Mouse (Mus musculus) forebrain, embryonic 15.5 days (tissue): ENCODE measurements around the gene Gm49342. TPM values are rescaled to one million over a fixed set of nuclear protein-coding genes. Genes with fewer than 3 reads are reported as not detected.
"Not testable (repeated sequence)": the region's sequence is repeated elsewhere in the genome, so short reads cannot be mapped to it uniquely, and the experiment has no call there.

Experiments used
- ATAC-seq: fragments of 200-750 bp; cut with Nextera tagmentation; replicated peaks from 2 replicates; pipeline ENCODE4 v1.8.0; 2017; ENCODE audit warnings: mild to moderate bottlenecking, moderate TSS enrichment, moderate library complexity
- H3K27ac ChIP-seq: fragments of 300-500 bp; sonication (generic); replicated peaks from 2 replicates; pipeline ENCODE4 v1.5.1; 2015; ENCODE audit warnings: mild to moderate bottlenecking, inconsistent platforms
- H3K27me3 ChIP-seq: fragments of 300-500 bp; sonication (generic); 2 replicates; pipeline ENCODE4 v1.6.1; 2015; ENCODE audit warnings: inconsistent platforms
- H3K36me3 ChIP-seq: fragments of 300-500 bp; sonication (generic); 2 replicates; pipeline ENCODE4 v1.6.1; 2015; ENCODE audit warnings: mild to moderate bottlenecking, inconsistent platforms
- H3K4me1 ChIP-seq: fragments of 300-500 bp; sonication (generic); 2 replicates; pipeline ENCODE4 v1.6.1; 2015; ENCODE audit warnings: inconsistent platforms
- H3K4me2 ChIP-seq: fragments of 300-500 bp; sonication (generic); replicated peaks from 2 replicates; pipeline ENCODE4 v1.6.1; 2015; ENCODE audit warnings: mild to moderate bottlenecking, inconsistent platforms
- H3K4me3 ChIP-seq: fragments of 300-500 bp; sonication (generic); 2 replicates; pipeline ENCODE4 v1.5.1; 2015; ENCODE audit warnings: mild to moderate bottlenecking, inconsistent platforms
- H3K9ac ChIP-seq: fragments of 300-500 bp; sonication (generic); replicated peaks from 2 replicates; pipeline ENCODE4 v1.6.1; 2015; ENCODE audit warnings: mild to moderate bottlenecking, inconsistent platforms
- H3K9me3 ChIP-seq: fragments of 300-500 bp; sonication (generic); 2 replicates; pipeline ENCODE4 v1.6.1; 2016; ENCODE audit warnings: inconsistent platforms
- WGBS: fragments of 180-500 bp; shearing (Covaris S2); methylation state at CpG from one replicate; pipeline ENCODE4 v1.1.7; 2015; ENCODE audit warnings: mixed read lengths; 5-methylcytosine and 5-hydroxymethylcytosine counted together
- polyA plus RNA-seq: library from polyadenylated mRNA; unstranded; fragments of >200 nt; fragmentation: Nextera tagmentation; extraction: Ambion mirVana; gene quantifications from 2 replicates; pipeline ENCODE4 v1.2.1, GENCODE M21; 2015

The Gm49342 gene
- not detected in 2 replicates for polyA plus RNA-seq

DNA sequence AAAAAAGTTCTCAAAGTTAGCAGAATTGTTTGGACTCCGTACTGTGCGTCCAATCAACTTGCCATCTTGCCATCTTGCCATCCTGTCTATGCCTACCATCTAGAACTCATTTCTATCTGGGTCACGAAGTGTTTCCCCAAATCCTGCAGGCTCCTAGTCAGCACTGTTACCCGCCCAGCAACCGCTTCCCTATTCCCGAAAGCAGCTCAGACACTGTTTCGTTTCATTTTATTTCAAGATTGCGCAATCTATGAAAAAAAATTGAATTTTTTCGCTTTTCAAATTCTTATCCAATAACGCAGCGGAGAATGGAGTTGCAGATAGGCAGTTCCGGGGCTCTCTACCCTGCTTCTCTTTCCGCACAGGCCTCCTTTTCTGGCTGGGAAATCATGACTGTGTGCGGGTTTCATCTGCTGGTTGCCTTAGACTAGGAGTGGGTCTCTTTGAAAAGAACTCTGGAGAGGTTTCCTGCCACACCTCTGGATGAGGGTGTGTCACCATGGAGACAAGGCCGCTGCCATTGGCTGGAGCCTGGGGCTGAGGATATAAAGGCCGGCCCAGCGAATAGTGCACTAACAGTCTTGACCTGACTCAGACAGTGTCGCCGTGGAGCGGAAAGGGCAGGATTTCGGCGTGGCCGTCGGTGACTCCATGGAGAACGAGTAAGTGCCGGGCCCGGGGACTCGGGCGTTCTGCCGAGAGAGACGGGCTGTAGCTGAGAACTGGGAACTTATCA lies at the start of gene Gm49342:
Gm49342 (plus strand) TSS at position 586 of the 736 bp plus-strand sequence.
- H3K9ac ChIP-seq, result peak within 1 kb of the TSS; percentile 50
- H3K27me3 ChIP-seq, result no peaks in the 10 kb centered on the region
- H3K27ac ChIP-seq, result peak within 1 kb of the TSS; percentile 88
- no peaks in the 10 kb centered on the region for H3K9me3 ChIP-seq
- H3K4me1 ChIP-seq, result peaks cover 12% of the 10 kb centered on the region
- H3K36me3 ChIP-seq, result no peaks in the 10 kb centered on the region
- WGBS, result 17% methylated on average over 31 of the region's 31 CpGs
- peak within 1 kb of the TSS; percentile 50 for H3K4me3 ChIP-seq
- peak; percentile 97 for ATAC-seq
- peak within 1 kb of the TSS; percentile 57 for H3K4me2 ChIP-seq

DNA sequence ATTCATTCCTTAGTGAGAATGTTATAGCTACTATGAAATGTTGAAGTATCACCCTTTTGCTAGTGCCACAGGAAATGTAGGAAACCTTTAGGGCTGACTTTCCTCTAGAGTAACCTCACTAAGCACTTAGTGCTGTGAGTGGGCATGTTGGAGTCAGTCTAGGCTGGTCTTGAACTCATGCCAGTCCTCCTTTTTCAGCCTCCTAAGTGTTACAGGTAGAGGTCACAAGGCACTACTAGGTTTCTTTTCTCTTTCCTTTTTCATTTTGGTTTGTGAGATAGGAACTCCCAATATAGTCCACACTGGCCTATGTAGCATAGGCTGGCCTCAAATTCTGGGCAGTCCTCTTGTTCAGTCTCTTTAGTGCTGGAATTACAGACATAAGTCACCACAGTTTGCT lies 48.9 kb upstream of the Gm49342 start:
- H3K27ac ChIP-seq, result no peak overlapping the region
- H3K36me3 ChIP-seq, result no peaks in the 10 kb centered on the region
- H3K4me1 ChIP-seq, result peaks cover 13% of the 10 kb centered on the region
- no peak overlapping the region for H3K9ac ChIP-seq
- H3K4me2 ChIP-seq, result no peak overlapping the region
- H3K4me3 ChIP-seq, result no peak overlapping the region
- 0 out of 2 replicates have a peak, but pooled peaks cover 8% of the 10 kb centered on the region for H3K27me3 ChIP-seq
- H3K9me3 ChIP-seq, result no peaks in the 10 kb centered on the region
- no peak for ATAC-seq

DNA sequence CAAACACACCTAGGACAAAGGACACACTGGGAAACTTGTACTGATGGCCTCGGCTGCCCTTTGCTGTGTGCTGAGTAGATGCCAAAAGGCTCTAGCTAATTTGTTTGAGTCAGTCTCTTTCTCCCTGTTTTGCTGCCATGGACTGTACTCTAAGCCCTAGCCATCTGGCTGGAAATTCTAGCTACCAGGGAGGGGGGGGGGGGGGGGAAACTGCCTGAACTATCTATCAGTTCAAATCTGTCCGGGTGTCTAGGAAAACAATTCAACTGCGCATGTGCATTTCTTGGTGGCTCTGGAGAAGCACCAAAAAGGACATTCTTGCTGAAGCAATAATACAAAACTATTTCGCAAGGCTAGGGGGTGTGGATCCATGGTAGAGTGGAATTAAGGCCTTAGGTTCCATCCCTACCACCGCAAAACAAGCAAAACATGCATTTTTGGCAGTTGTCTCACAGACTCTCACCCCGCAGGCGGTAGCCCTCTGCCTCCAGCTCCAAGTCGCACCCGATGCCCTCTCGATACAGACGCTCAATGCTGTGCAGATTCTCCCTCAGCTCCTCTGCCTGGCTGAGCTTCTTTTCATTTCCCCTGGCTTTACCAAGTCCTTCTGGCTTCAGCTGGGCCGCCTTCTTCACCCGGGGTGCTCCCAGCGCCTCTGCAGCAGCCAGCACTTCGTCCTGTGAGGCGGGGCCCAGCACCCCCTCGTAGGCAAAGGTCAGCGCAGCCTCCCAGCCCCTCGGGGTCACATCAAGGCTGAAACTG lies 48.2 kb upstream of the Gm49342 start:
- H3K4me1 ChIP-seq, result peaks cover 13% of the 10 kb centered on the region
- 17% methylated on average over 19 of the region's 19 CpGs for WGBS
- peak overlapping the region; percentile 61 for H3K9ac ChIP-seq
- H3K4me3 ChIP-seq, result peak overlapping the region; percentile 52
- H3K4me2 ChIP-seq, result peak overlapping the region; percentile 95
- H3K27ac ChIP-seq, result no peak overlapping the region
- no peaks in the 10 kb centered on the region for H3K36me3 ChIP-seq
- peak; percentile 41 for ATAC-seq
- H3K9me3 ChIP-seq, result no peaks in the 10 kb centered on the region
- H3K27me3 ChIP-seq, result 0 out of 2 replicates have a peak, but pooled peaks cover 8% of the 10 kb centered on the region

DNA sequence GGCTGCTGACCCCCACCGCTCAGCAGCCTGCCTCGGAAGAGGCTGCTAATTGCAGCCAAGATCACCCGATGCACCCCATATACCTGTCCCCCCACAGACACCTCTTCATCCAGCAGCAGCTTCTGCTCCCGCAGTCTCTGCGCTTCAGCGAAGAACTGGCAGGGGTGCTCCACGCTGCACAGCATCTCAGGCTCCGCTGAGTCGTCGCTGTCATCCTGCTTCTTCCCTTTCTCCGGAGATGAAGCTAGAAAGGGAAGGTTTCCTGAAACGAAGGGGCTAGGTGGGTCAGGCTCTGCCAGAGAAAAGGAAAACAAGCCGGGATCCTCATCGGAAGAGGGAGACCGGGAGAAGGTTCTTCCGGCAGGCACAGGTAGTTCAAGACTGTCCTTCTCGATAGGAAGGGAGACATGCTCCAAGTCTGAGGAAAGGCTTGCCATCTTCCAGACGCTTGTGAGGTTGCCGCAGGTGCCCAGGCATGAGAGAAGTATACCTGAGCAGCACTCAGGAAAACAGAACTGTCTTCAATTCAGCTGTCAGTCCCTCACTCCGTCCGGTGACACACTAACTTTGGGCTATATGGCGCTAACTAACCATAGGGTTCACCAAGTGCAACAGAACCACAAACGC lies 47.5 kb upstream of the Gm49342 start:
- 16% methylated on average over 23 of the region's 23 CpGs for WGBS
- ATAC-seq, result peak; percentile 75

DNA sequence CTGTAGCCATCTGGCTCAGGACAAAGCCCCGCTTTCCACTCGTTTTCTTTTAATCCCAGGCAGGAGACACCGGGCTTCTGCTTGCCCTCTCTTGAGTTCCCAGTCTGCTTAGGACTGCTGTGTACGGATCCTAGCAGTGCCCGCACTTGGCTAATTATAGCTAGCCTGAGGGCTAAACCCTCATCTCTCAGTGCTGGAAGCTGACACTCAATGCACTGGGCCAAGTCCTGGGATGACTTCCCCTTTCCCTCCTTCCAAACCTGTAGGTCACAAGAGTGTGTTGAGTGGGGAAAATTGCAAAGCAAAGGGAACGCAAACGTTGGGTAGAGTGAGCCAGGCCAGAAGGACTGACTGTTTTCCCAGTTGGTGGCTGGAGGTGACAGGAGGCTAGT lies 46.9 kb upstream of the Gm49342 start, which contains the start of gene Klhl33:
Klhl33 (minus strand) TSS at position 134 of the 392 bp plus-strand sequence.
- WGBS, result 37% methylated on average over 7 of the region's 7 CpGs
- Histone ChIP-seq H3K4me1 (peaks cover 13% of the 10 kb centered on the region), H3K36me3 (no peaks in the 10 kb centered on the region), H3K9ac (peak within 1 kb of the TSS; percentile 61), H3K4me2 (peak within 1 kb of the TSS; percentile 95), H3K9me3 (no peaks in the 10 kb centered on the region), H3K4me3 (peak within 1 kb of the TSS; percentile 52), H3K27me3 (0 out of 2 replicates have a peak, but pooled peaks cover 8% of the 10 kb centered on the region), H3K27ac (no peak within 1 kb of the TSS)
- ATAC-seq, result 0 out of 2 replicates have a peak, but pooled peaks have one; percentile 26

More for the DNA sequence above, 47.5 kb upstream of the Gm49342 start:
- H3K9me3 ChIP-seq, result no peaks in the 10 kb centered on the region
- H3K4me3 ChIP-seq, result peak overlapping the region; percentile 52
- H3K27ac ChIP-seq, result no peak overlapping the region
- peaks cover 13% of the 10 kb centered on the region for H3K4me1 ChIP-seq
- no peaks in the 10 kb centered on the region for H3K36me3 ChIP-seq
- H3K27me3 ChIP-seq, result 0 out of 2 replicates have a peak, but pooled peaks cover 8% of the 10 kb centered on the region
- H3K4me2 ChIP-seq, result peak overlapping the region; percentile 95
- H3K9ac ChIP-seq, result peak overlapping the region; percentile 61

DNA sequence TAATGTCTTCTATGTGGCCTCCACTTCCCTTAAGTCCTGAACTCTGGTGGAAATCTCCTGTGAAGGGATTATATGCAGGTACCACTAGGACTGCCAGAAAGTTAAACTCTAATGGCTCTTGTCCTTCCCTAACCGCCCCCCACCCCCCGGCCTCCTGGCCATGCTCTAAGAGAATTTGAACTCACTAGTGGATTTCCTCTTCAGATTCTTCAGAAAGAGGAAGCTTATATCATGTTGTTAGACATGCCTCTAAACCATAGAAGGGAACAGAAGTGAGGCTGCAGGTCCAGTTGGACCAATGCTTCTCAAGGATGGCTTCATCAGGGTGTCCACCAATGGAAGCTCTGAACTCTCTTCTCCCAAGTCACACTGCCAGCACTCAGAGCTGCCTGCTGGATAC lies 46.3 kb upstream of the Gm49342 start:
- WGBS, result 93% methylated on average over 2 of the region's 2 CpGs
- H3K36me3 ChIP-seq, H3K9me3 ChIP-seq, H3K27me3 ChIP-seq, ATAC-seq, H3K4me3 ChIP-seq, H3K9ac ChIP-seq, H3K27ac ChIP-seq, H3K4me2 ChIP-seq: not testable (repeated sequence)
- peaks cover 13% of the 10 kb centered on the region for H3K4me1 ChIP-seq

DNA sequence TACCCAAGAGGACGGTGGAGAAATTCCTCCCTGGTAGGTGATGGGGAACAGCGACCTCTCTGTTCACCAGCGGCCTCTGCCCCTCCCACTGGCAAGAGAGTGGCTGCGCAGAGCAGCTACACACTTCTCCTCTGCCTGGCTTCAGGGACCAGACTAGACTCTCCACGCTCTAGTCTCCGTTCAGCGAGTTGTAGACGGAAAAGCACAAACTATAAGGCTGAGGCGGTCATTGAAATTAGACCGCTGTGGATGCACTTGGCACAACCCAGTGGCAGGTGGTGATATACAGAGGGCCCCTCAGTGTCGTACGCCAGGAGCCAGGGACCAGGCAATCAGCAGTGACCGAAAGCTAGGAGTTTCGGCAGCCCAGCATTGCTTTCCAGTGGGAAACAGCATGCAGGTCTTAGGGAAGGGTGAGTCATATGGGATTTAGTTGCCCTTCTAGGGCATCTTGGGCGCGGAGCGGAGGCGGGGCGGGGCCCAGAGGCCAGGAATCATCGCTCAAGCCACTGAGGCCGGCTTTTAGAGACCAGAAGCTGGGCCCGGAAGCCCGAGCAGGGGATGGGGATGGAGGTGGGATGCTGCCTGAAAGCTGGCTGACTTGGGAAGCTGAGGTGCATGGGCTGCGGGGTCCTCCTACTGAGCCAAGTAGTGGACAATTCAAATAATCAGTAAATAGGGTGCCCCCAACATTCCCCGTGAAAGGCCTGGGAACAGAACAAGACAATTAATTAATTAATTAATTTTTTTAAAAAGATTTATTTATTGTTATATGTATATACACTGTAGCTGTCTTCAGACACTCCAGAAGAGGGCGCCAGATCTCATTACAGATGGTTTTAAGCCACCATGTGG lies 40.1 kb upstream of the Gm49342 start:
- Histone ChIP-seq H3K4me3 (peak overlapping the region; percentile 39), H3K27me3 (no peaks in the 10 kb centered on the region), H3K4me2 (peak overlapping the region; percentile 56), H3K9me3 (no peaks in the 10 kb centered on the region), H3K36me3 (no peaks in the 10 kb centered on the region), H3K4me1 (peaks cover 7% of the 10 kb centered on the region), H3K27ac (no peak overlapping the region; the same call in 1 of the 2 replicates), H3K9ac (peak overlapping the region; percentile 42)
- peak; percentile 85 for ATAC-seq
- WGBS, result 4% methylated on average over 26 of the region's 26 CpGs

DNA sequence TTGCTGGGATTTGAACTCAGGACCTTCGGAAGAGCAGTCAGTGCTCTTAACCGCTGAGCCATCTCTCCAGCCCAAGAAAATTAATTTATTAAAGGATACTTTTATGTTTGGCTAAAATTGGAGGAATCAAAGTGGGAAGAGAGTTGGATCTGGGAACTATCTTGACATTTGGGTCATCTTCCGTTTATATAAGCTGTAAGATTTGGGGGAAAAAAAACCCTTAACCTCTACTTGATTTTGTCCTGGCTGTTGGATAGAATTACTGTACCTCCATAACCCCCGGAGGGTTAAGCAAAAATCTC lies 39.5 kb upstream of the Gm49342 start:
- Histone ChIP-seq H3K27me3 (no peaks in the 10 kb centered on the region), H3K27ac (no peak overlapping the region), H3K4me1 (peaks cover 7% of the 10 kb centered on the region), H3K9me3 (no peaks in the 10 kb centered on the region), H3K4me2 (no peak overlapping the region), H3K9ac (no peak overlapping the region), H3K36me3 (no peaks in the 10 kb centered on the region), H3K4me3 (no peak overlapping the region)
- ATAC-seq, result no peak
- WGBS, result 86% methylated on average over 4 of the region's 4 CpGs

DNA sequence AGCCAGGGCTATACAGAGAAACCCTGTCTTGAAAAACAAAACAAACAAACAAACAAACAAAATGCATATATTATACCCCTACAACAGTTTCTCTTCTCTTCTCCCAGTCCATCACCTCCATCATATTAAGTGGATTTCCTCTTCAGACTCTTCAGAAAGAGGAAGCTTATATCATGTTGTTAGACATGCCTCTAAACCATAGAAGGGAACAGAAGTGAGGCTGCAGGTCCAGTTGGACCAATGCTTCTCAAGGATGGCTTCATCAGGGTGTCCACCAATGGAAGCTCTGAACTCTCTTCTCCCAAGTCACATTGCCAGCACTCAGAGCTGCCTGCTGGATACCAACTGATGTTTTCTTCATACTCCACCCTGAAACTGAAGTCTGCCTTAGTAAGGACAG lies 39.0 kb upstream of the Gm49342 start:
- not testable (repeated sequence) for H3K27me3 ChIP-seq, H3K9ac ChIP-seq, H3K27ac ChIP-seq, H3K36me3 ChIP-seq, H3K4me1 ChIP-seq, H3K9me3 ChIP-seq, ATAC-seq, H3K4me2 ChIP-seq, H3K4me3 ChIP-seq

DNA sequence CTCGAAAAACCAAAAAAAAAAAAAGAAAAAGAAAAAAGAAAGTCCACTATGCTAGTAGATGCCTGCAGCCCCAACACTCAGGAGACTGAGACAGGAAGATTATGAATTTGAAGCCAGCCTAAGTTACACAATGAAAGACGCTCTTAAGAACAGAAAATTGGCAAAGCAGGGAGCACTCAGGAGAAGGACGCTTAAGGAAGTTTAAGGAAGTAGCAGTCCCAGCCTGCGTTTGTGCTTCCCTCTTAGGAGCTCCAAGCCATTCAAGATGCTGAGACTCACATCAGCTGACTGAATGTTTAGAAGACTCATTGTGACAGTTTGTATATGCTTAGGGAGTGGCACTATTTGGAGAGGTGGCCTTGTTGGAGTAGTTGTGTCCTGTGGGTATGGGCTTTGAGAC lies 36.2 kb upstream of the Gm49342 start:
- Histone ChIP-seq H3K27me3 (no peaks in the 10 kb centered on the region), H3K27ac (no peak overlapping the region), H3K9ac (no peak overlapping the region), H3K4me3 (no peak overlapping the region), H3K9me3 (no peaks in the 10 kb centered on the region), H3K4me1 (peaks cover 7% of the 10 kb centered on the region), H3K36me3 (peaks cover 14% of the 10 kb centered on the region), H3K4me2 (no peak overlapping the region)
- 78% methylated on average over 4 of the region's 4 CpGs for WGBS
- ATAC-seq, result no peak

DNA sequence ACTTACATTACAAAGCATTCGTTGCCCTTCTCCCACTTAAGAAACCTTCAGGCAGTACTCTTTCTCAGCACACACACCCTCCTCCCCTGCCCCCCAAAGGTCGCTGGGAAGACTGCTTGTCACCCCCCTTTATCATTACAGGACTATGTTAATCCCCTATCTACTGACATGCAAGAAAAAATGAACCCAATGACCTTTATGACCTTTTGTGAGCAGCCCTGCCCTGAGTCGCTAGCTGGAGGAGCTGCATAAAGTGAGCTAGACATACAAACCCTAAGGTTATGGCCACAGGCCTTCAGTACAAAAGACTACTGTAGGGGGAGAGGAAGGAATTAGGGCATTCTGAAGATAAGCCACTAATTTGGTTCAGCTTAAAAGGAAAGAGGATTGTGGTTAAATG lies 33.0 kb upstream of the Gm49342 start:
- no peak overlapping the region for H3K27ac ChIP-seq
- no peaks in the 10 kb centered on the region for H3K9me3 ChIP-seq
- H3K36me3 ChIP-seq, result peaks cover 42% of the 10 kb centered on the region
- WGBS, result 56% methylated on average over 3 of the region's 3 CpGs
- H3K4me1 ChIP-seq, result no peaks in the 10 kb centered on the region
- ATAC-seq, result no peak
- no peaks in the 10 kb centered on the region for H3K27me3 ChIP-seq
- H3K4me3 ChIP-seq, result no peak overlapping the region
- no peak overlapping the region for H3K9ac ChIP-seq
- no peak overlapping the region for H3K4me2 ChIP-seq
